Mouse (Mus musculus): ENCODE results near the gene Gm4847. TPM values are rescaled to one million over a fixed set of nuclear protein-coding genes. Genes with fewer than 3 reads are reported as not detected.

The Gm4847 gene
- polyA plus RNA-seq (2012; rRNA removed; ENCODE audit: low replicate concordance) = not detected in 2 replicates

DNA sequence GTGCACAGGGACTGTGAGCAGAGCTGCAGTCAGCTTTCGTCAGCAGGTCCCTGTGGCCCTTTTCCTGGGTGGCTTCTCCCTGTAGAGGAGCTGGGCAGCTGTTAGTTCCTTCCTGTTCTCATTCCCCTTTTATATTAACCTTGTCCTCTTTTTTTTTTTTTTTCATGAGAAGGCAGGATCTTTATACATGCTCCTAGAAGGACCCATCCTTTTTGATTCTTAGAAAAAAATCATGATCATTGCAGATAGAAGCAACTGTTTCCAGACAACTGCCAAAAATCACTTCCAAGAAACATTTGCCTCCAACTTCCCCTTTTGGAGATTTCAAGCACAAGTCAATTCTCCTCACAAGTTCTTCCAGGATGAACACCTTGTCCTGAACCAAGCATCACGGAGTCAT, at the start of gene Gm4847:
Gm4847 (minus strand) TSS at position 101 of the 400 bp plus-strand sequence.

DNA sequence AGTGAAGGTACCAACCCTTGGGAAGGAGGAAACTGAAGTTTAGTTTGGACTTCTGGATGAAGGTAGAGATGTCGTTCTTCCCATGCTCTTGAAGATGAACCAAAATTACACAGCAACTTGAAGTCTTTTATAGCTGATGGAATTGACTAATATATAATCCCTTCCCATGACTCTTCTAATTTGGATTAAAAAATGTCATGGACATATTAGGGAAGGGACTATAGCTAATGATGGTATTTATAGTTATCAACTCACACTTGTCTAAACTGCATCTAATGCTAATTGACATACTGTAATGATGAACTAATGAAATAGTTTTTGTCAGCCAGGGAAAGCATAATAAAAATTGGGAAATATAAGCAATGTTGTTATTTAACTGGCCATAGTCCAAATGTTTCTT, 34.3 kb upstream of the Gm4847 start, which contains the start of gene Fmo9:
Fmo9 (minus strand) TSS at position 101 of the 400 bp plus-strand sequence.

Other genes with a start within 250 kb of the Gm4847 start
- 10.5 and 14.0 TPM in 2 replicates for gene Pogk, start 237.8 kb downstream of the Gm4847 start, polyA plus RNA-seq (2012; rRNA removed; ENCODE audit: low replicate concordance)
- gene Gm4846, start 150.1 kb downstream of the Gm4847 start, polyA plus RNA-seq (2012; rRNA removed; ENCODE audit: low replicate concordance) = 0.24 and 0.72 TPM in 2 replicates
- gene Fmo9, start 34.2 kb upstream of the Gm4847 start, polyA plus RNA-seq (2012; rRNA removed; ENCODE audit: low replicate concordance) = not detected in 2 replicates

All from subcutaneous adipose tissue, adult 2 months (tissue).